Mouse (Mus musculus): Measurements from ENCODE around the gene Uap1.
A peak's percentile ranks its signal among the peaks of the same experiment; 100 is the strongest.

The Uap1 gene

DNA sequence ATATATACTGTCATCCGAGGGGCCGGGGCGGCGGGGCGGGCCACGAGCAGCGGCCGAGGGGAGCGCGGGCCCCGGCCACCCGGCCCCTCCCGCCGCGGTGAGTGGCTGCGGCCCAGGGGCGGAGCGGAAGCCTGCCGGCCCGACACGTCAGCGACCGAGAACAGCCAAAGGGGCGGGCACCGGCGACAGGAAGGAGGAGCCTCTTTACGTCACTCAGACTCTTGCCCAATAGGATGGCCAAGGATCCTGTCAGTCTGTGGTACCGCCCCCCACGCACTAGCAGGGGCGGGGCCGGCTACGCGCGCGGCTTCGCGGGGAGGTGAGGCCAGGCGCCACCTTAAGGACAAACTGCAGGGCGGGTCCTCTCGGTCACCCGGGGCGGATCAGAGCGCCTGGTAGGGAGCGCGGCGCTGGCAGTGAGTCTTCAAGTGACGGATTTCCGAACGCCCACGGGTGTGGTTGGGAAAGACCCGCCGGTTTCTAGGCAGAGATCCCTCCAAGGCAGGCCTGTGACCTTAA, at the start of gene Uap1:
Gene Uap1, minus strand, starts transcription at position 144 of the 519 bp plus-strand sequence.
- DNase-seq (ENCODE audit: low spot score in 2 of 2), result peak; percentile 98 to 99

DNA sequence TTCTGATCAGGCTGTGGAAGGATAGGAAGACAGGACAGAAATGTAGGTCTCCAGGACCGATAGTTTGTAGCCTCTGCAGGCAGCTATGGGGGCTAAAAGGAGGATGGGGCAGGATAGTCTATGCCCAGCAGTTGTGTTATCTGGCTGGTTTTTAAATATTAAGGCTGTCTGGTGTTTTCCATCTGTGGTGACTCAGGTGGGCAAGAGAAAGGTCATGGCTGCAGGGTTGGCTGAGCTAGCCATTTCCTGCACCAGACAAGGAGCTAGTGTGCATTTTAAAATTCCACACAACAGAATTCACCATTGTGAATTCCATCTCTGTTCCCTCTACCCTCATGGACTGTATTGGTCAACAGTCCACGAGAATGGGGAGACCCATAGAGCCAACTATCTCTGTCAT, 48.5 kb upstream of the Uap1 start:
- DNase-seq (ENCODE audit: low spot score in 2 of 2), result no peak

DNA sequence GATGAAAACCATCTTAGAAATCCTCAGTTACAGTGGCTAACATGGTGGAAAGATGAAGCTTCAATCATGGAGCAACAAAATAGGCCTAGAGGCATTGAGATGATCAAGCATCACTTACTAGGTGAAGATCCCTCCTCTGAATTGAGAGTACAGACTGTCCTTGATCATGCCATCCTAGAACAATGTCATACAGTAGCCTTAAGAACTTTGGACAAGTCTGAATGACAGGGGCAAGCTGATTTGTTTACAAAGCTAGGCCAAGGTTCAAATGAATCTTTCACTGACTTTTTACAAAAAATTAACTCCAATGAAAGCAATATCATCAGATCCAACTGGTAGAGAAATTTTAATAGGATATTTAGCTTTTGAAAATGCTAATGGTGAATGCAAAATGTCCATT, 45.6 kb upstream of the Uap1 start:
- DNase-seq (ENCODE audit: low spot score in 2 of 2), result no peak

DNA sequence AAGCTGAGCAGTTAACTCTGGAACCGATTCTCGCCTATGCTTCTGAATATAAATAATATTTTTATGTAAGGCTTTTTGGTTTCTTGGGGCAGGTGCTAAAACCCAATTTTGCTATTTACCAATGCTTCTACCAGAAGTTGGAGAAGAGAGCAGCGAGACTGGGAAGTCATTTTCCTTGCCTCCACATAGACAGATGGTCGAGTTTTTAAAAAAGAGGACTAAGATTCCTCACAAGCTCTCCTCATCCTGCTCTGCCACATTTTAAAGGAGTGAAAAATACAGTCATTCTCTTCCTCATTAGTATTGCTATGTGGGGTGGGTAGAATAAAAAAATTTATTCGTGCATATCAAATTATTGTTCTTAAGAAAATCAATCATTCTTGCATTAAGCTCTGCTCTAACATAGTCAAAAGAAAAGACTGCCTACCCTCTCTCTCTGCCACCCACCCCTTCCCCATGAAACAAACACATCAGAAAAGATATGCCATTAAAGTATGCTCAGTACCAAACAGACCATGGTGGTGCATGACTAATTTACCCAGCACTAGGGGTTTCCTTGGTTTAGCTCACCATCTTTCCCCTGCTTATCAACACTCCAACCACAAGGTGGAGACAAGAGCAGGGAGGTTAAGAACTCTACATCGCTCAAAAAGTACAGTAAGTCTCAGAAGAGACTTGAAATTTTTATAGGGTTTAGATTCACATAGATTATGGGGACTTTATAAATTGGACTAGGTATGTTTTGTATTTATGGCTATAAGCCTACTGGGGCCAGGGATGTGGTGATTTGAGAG, 43.5 kb upstream of the Uap1 start:
- DNase-seq (ENCODE audit: low spot score in 2 of 2), result peak in 1 of 2 experiments; percentile 55

DNA sequence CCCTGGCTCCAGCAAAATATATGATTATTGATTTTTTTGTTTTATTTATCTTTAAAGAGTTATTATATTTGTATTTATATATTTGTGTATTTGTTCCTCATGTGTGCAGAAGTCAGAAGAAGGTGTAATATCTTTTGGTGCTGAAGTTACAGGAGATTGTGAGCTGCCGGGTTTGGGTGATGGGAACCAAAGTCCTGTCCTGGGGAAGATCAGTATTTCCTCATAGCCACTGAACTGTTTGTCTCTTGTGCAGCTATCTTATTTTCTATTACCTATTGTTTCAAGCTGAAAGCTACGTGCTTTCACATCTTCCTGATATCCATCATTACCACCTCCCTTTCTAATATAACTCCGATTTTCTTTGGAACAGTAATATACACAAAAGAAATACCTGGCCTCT, 40.8 kb upstream of the Uap1 start:
- DNase-seq (ENCODE audit: low spot score in 2 of 2), result no peak

DNA sequence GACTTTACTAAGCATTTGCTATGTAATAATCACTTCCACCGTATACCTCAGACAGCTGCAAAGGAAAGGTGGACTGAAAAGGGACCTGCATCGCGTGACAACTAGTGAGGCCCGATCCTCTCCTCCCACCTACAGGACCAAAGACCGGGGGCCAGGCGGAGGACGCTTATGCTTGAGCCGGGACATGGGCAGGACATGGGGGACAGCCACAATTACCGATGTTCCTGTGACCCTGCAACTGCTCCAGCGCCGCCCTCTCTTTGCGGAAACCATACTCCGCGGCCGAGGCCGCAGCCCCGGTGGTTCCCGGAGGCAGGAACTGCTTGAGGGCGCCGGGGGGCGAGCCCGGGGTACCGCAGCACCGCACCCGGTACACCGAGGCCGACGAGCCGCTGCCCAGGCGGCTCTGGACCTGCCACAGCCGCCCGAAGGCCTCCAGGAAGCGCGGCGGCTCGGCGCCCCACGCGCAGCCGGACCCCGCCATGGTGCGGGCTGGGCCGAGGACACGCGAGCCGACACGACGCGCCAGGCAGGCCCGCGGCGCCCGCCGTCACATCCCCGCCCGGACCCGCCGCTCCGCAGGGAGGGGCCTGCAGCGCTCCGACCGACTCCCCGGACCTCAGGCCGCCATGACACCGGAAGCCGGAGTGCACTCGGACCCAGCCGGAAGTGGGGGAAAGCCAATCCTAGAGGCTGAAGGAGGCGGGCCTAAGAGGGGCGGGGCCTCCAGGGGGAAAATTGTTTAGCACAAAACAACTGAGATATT, 40.2 kb upstream of the Uap1 start, which contains the start of gene Uhmk1:
Gene Uhmk1, minus strand, starts transcription at position 641 of the 766 bp plus-strand sequence.
- peak; percentile 91 to 94 for DNase-seq (ENCODE audit: low spot score in 2 of 2)

DNA sequence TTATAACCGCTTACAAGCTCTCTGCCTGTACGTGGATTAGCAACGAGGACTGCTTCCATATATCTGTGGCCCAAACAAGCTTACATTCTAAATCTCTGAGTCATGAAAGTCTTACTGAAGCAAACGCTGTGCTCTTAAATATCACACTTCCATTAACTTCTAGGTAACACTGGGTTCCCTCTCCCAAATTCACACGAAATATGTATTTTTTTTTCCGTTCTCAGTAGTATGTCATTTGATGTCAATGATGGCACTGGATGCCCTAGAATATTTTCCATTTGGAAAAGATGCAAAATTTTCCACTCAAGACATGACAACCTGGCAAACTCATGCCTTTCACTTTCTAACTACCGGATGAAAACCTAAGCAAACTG, 39.6 kb upstream of the Uap1 start:
- no peak for DNase-seq (ENCODE audit: low spot score in 2 of 2)

DNA sequence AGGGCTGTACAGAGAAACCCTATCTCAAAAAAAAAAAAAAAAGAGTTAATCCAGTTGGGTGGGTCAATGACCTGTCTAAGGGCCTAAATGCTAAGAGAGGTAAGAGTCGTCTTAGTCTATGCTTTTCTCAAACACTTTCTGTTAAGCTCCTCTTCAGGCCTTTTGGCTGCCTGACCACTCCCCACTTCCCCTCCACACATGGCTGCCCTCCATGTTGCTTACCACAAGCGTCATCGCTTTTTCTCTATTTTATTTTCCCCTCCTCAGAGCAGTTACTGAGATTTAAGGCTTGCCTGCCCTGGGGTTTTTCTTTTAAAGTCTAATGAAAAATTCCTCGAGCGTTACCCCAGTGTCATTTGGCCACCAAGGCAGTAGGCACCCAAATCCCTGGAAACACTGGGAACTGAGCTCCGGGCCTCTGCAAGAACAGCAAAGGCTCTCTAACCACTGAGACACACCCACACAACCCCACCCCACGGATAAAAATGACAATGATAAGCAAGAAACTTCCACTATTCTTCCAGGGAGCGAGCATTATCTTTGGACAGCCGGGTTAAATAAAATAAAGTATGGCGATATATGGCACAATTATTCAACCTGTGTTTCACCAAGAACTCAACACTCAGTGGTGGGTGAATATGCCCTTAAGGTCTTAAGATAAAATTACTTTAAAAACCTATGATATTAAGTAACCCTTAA, 38.6 kb upstream of the Uap1 start:
- DNase-seq (ENCODE audit: low spot score in 2 of 2), result no peak

DNA sequence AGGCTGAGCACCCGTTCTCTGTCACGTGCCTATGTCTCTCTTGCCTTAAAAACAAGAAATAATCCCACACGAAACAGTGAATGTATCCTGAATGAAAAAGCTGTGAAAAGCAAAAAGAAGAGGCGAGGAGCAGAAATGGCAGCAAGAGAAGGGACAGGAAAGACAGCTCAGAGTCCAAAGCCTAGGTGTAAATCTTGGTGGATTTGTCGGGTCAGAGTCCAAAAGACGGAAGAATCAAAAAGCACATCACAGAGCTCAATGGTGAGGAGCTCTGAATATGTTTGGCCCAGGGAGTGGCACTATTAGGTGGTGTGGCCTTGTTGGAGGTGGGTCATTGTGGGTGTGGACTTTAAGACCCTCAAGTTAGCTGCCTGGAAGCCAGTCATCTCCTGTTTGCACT, 31.6 kb upstream of the Uap1 start:
- DNase-seq (ENCODE audit: low spot score in 2 of 2), result no peak

DNA sequence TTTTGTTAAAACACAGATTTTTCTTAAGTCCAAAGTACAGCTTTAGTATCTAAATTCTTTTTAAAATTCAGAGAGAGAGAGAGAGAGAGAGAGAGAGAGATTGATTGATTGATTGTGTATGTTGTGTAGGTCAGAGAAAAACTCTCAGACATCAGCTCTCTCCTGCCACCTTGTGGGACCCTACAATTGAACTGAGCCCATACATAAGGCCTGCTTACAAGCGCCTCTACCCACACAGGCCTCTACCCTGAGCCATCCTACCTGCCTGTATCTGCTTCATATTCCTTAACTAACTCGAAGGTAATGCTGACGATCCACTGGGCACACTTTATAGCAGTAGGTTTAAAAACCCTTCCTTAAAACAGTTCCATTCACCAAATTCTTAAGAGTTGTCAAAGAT, 25.6 kb upstream of the Uap1 start:
- no peak for DNase-seq (ENCODE audit: low spot score in 2 of 2)

DNA sequence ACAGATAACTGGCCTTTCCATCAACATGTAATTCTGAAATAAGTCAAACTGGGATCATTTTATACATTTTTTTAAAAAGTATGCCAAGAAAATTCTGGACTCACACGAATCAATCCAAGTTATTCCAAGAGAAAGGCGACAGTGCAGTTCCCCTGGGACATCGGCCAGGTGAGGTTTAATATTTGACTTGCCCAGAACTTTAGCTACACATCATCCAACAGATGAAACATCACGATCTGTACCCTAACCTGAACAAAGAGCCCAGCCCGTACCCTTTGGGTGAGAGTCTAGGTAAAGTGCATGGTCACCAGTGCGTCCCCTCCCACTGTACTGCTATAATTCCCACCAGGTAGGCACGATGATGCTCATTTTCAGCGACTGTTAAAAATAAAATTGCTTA, 21.5 kb upstream of the Uap1 start:
- no peak for DNase-seq (ENCODE audit: low spot score in 2 of 2)

DNA sequence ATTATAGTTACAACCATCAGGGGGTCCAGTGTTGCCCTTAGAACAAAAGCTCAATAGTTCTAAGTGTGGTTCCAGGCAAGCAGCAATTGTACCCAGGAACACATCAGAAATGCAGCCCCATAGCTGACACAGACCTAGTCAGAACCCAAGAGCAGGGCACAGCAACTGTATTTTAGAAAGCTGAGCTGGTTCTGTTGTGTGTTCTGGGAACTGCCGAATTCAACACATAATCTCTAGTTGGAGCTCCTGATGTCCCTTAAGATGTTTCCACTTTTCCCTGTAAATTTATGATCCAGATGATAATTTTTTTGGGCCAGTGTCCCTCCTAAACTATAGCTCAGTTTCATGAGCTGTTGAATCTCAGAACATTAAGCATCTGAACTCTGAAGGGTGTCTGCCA, 17.2 kb upstream of the Uap1 start:
- DNase-seq (ENCODE audit: low spot score in 2 of 2), result no peak

DNA sequence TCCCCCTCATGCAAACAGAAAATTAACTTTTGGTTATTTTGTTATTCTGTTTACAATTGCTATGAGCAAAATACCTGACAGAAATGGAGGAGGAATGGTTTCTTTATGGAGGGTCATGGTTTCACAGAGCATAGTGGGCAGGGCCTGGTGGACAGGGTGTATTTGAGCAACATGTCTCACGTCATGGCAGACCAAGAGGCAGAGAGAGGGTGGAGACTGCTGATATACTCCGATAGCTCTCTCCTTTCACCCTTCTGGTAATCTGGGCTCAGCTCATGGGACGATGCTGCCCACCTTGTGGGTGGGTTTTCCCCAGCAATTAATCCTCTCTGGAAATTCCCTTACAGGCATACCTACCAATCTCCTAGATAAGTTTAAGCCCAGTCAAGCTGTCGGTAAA, 15.5 kb upstream of the Uap1 start:
- DNase-seq (ENCODE audit: low spot score in 2 of 2), result no peak

DNA sequence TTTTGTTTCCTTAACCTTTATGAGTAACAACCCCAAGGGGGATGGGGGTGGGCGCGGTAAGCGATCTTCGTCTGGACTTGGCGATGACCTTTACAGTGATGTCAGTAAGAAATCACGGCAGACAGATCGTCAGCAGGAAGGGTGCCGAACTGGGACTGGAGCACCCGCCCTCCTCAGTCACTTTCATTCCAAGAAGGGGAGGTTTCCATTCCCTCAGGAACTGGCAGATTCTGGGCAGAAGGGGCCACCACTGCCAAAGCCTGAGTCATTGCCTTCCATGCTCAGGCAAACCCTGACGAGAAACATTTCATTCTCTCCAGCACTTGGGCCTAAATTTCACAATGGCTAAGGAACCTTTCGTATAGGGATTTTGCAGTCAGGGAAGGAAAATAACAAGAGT, 13.8 kb upstream of the Uap1 start:
- no peak for DNase-seq (ENCODE audit: low spot score in 2 of 2)

DNA sequence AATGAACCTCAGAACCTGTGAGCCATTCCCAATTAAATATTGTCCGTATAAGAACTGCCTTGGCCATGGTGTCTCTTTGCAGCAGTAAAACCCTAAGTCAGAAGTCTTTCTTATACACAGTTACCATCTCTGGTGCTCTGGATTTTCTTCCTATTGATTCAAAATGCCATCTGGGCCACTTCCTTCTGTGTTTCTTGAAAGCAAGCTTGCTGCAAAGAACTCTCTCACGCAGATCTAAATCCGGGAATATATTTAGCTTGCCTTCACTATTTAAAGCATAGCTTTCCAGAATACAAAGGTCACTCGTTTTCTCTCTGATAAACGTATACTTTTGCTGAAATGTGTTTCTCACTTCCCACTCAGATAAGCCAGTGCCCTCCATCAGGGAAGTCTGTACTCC, 11.8 kb upstream of the Uap1 start:
- no peak for DNase-seq (ENCODE audit: low spot score in 2 of 2)

DNA sequence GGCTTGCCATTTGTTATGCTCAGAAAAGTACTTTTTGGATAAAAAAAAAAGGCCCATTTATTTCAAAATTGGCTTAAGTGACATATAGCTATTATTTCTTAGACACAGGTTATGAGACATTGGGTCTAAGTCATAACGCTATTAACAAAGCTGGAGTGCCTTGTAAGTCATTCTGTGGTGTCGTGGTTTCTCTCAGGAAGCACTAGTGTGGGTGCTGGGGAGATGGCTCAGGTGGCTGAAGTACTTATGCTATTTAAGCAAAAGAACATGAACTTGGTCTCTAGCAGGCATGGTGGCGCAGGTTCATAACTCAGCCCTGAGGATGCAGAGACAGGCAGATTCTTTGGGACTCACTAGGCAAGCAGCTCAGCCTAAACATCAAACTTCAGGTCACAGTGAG, 10.4 kb upstream of the Uap1 start:
- DNase-seq (ENCODE audit: low spot score in 2 of 2), result no peak

DNA sequence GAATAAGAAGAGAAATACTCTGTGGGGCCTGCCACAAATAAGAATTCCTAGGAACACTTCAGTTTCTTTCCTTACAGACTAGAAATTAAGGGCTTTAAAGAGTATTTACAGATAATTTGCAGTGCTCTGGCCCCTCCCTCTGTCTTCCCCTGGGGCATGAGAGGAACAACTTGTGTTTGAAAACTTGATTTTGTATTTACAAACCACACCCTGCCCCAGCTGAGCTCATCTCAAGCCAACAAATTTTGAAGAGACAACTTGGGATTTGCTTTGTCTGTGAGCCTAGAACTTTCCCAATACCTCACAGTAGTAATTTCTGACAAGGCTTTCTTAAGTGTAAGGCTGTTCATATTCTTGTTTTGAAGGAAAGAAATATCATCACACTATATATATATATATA, 7.9 kb upstream of the Uap1 start:
- no peak for DNase-seq (ENCODE audit: low spot score in 2 of 2)

DNA sequence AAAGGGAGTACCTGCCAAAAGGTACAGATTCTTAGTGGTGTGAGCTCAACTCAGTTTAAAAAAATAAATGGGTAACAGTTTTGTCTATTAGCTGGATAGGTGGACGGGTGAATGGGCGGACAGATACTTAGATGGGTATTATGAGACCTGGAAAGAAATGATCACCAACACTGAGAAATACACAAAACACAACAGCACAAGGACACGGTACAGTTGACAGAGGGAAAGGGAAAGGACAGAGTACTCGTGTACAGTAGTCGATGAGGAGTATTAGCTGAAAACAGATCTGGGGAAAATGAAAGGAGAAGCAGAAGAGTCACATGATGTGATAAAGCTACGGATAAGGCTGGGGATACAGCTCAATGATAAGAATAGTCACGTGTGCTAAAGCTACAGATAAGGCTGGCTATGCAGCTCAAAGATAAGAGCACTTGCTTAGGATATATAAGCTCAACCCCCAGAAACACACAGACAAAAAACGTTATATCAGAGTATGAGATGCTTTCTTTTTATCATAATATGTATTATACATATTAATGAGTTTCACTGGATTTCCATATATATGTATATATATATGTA, 2.0 kb upstream of the Uap1 start:
- DNase-seq (ENCODE audit: low spot score in 2 of 2), result no peak

DNA sequence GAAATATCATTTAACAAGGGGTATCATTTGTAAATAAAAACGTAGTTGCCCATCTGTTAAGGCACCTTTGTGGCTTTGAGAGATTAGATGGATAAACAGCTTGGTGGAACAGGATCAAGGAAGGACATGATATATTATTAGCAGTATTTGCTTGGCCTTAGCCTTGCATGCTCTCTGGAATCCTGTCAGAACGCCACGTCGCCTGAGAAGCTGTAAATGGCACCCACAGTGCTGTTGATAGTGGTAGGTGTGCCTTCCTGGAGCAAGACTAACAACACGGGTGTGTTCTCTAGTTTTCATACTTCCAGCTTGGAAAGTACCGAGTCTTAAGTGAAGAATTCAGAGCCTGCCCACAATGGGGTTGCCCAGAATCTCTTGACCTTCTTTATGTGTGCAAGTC, 1.1 kb upstream of the Uap1 start:
- DNase-seq (ENCODE audit: low spot score in 2 of 2), result no peak

DNA sequence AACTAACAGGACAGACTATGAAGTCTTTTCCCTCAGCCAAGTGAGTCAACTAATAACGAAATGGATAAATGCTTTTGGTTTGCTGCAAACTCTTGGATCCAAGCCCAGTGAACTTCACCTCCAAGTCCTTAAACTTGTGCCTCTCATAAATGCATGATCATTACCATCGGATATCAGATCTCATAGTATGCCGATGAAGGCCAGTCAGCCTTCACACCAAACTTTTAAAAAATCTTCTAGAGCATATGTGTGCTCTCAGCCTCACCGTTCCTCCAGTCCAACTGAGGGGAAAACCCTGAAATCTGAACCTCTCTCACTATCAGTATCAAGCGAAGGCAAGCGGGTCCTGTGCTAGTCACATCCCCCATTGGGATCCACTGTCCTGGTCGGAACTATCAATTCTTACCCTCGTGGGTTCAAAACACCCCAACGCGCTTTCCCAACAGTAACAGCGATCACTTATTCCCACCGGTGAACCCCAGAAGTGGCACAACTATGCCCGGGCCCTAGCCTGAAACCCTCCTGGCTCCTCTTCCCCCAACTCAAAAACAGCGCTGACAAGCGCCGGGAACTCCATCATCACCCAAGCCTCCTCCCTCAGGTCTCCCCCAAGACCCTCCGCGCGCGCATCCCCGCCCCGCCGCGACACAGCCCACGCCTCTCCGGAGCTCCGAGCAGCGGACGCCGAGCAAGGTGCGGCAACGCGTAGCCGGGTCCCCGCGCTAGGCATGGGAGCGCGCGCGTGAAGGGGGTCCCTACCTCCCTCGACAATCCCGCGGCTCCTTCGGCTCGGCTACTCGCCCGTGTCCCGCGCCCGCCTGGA, 555 bp downstream of the Uap1 start:
- peak in 1 of 2 experiments; percentile 31 for DNase-seq (ENCODE audit: low spot score in 2 of 2)

DNA sequence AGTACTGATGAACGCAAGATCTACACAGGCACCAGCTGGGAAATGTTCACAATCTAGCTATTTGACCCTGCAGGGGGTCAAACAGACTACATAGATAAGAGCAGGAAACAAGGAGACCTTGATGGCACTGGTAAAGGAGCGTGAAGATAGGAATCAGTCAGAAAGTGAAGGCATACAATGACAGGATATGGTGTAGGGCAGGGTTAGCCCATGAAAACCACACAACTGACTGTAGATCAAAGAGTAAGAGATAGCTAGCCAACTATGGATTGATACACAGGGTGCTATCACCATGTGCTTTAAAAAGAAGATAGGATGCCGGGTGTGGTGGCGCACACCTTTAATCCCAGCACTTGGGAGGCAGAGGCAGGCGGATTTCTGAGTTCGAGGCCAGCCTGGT, 7.0 kb downstream of the Uap1 start:
- DNase-seq (ENCODE audit: low spot score in 2 of 2), result no peak

Data from spleen, postnatal 4 days (tissue).